Mouse (Mus musculus) G1E (cell line): ENCODE measurements around the gene Ybx2.

Experiments used
- CTCF ChIP-seq: IDR thresholded peaks from 2 replicates; pipeline ENCODE4 v1.5.1; 2012; ENCODE audit warnings: low read depth, low read length, inconsistent platforms, mixed read lengths
- GATA1 ChIP-seq: IDR thresholded peaks from 2 replicates; pipeline ENCODE4 v1.6.1; 2012; ENCODE audit warnings: borderline replicate concordance, low read length, inconsistent platforms, mixed read lengths
- GATA2 ChIP-seq: IDR thresholded peaks from 2 replicates; pipeline ENCODE4 v1.6.1; 2012; ENCODE audit warnings: low read depth, low read length, inconsistent platforms, borderline replicate concordance
- POLR2AphosphoS5 ChIP-seq: IDR thresholded peaks from 2 replicates; pipeline ENCODE4 v1.6.1; 2012; ENCODE audit warnings: low read depth, low read length, inconsistent platforms; ENCODE audit not compliant: insufficient replicate concordance

GRCm38 (mm10) chr11:69913554-69914371 lies 21.8 kb upstream of the Ybx2 start, which contains the start of gene Gps2:
- TF ChIP-seq GATA2 = no peak
- no peak for TF ChIP-seq CTCF
- no peak for TF ChIP-seq POLR2AphosphoS5
- TF ChIP-seq GATA1 = no peak
